Mouse (Mus musculus): Measurements from ENCODE around the gene Gm13271.

GRCm38 (mm10) chr4:88715059-88715458, 39.6 kb upstream of the Gm13271 start:
- TF ChIP-seq CTCF (conservative IDR thresholded peaks at IDR 0.05; ENCODE audit: low read length) (no peak), POU5F1 (IDR thresholded peaks at IDR 0.05; ENCODE audit: borderline replicate concordance, low read length) (no peak), NANOG (IDR thresholded peaks at IDR 0.05; ENCODE audit: borderline replicate concordance, low read length) (no peak)

Data from E14TG2a.4 (cell line).